Comparison of ENCODE assay signal across 30 mouse cellular contexts in the genomic region with DNA sequence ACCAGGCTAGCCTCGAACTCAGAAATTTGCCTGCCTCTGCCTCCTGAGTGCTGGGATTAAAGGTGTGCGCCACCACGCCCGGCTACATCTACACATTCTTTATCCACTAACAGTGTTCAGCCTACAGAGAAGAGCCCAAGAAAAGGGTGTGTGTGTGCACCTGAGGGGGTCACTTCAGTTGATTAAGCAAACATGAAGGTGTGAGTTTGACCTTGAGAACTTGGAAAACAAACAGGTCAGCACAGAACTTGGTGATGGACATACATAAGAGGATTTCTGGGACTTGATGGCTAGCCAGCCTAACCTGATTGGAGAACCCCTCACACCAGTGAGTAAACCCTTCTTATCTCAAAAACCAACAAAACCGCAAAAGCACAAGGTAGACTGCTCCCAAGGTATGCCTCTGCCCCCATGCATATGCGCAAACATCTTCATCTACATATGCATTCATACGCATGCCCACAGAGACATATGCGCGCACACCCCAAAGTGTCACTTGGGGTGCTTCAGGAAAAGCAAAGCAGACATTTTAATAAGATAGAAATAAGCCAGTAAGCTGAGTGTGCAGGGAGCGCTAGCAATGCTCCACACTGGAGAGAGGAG.
"Had no signal": no experiment of that assay in that cellular context is flagged by ENCODE, and none has a peak within 500 bp of the region (broad histone marks: within the 10 kb centered on the region; RNA-seq: fewer than 3 reads in every experiment).

No protein-coding gene starts in this region.

- H3K9me3 ChIP-seq: limb, embryonic 10.5 days; limb, embryonic 12.5 days; limb, embryonic 13.5 days; limb, embryonic 15.5 days; liver, embryonic 12.5 days; liver, embryonic 13.5 days; liver, embryonic 15.5 days; lung, embryonic 15.5 days; midbrain, embryonic 12.5 days; midbrain, embryonic 13.5 days; midbrain, embryonic 15.5 days; neural tube, embryonic 12.5 days had no signal

- H3K36me3 ChIP-seq: limb, embryonic 10.5 days; limb, embryonic 12.5 days; limb, embryonic 13.5 days; limb, embryonic 15.5 days; liver, embryonic 12.5 days; liver, embryonic 13.5 days; liver, embryonic 15.5 days; lung, embryonic 15.5 days; midbrain, embryonic 12.5 days; midbrain, embryonic 13.5 days; midbrain, embryonic 15.5 days; neural tube, embryonic 12.5 days had no signal

- H3K4me1 ChIP-seq: limb, embryonic 12.5 days; limb, embryonic 13.5 days; liver, embryonic 12.5 days; liver, embryonic 13.5 days; liver, embryonic 15.5 days; midbrain, embryonic 12.5 days; midbrain, embryonic 13.5 days; neural tube, embryonic 12.5 days had no signal

- ATAC-seq: liver, embryonic 12.5 days; liver, postnatal 0 days; lung, postnatal 0 days; midbrain, embryonic 13.5 days; midbrain, embryonic 15.5 days; midbrain, embryonic 16.5 days had no signal

- H3K4me3 ChIP-seq: limb, embryonic 10.5 days; limb, embryonic 12.5 days; limb, embryonic 13.5 days; limb, embryonic 15.5 days; liver, embryonic 12.5 days; liver, embryonic 13.5 days; liver, embryonic 15.5 days; lung, embryonic 15.5 days; megakaryocyte, embryonic 14.5 days; midbrain, embryonic 12.5 days; midbrain, embryonic 13.5 days; midbrain, embryonic 15.5 days; myocyte; neural tube, embryonic 12.5 days had no signal

- H3K9ac ChIP-seq: limb, embryonic 12.5 days; limb, embryonic 13.5 days; limb, embryonic 15.5 days; liver, embryonic 12.5 days; liver, embryonic 13.5 days; liver, embryonic 14.5 days; liver, embryonic 15.5 days; liver, postnatal 0 days; lung, embryonic 14.5 days; lung, embryonic 15.5 days; midbrain, embryonic 12.5 days; midbrain, embryonic 13.5 days; midbrain, embryonic 15.5 days; neural tube, embryonic 12.5 days had no signal

- H3K27ac ChIP-seq: limb, embryonic 10.5 days; limb, embryonic 12.5 days; limb, embryonic 13.5 days; limb, embryonic 15.5 days; liver, embryonic 12.5 days; liver, embryonic 13.5 days; liver, embryonic 14.5 days; liver, embryonic 15.5 days; lung, embryonic 15.5 days; macrophage; midbrain, embryonic 12.5 days; midbrain, embryonic 13.5 days; midbrain, embryonic 15.5 days; neural tube, embryonic 12.5 days had no signal

- H3K4me2 ChIP-seq: limb, embryonic 12.5 days; limb, embryonic 13.5 days; limb, embryonic 15.5 days; liver, embryonic 11.5 days; liver, embryonic 12.5 days; liver, embryonic 13.5 days; liver, embryonic 15.5 days; lung, embryonic 14.5 days; lung, embryonic 15.5 days; midbrain, embryonic 12.5 days; midbrain, embryonic 13.5 days; midbrain, embryonic 15.5 days; neural tube, embryonic 12.5 days had no signal

- DNase-seq: left cerebral cortex, postnatal 4 days; liver; liver, embryonic 13.5 days; liver, postnatal 0 days; lung, adult 18-20 months; lung, adult 2 months; lung, embryonic 14.5 days; lung, postnatal 10 days; lung, postnatal 14 days; lung, postnatal 36 days; lung, postnatal 4 days; midbrain, embryonic 14.5 days had no signal

- H3K27me3 ChIP-seq: limb, embryonic 15.5 days; liver, embryonic 13.5 days; liver, embryonic 15.5 days; lung, embryonic 15.5 days; midbrain, embryonic 12.5 days; midbrain, embryonic 13.5 days; midbrain, embryonic 15.5 days; neural tube, embryonic 12.5 days had no signal
